Mouse (Mus musculus) midbrain, postnatal 0 days (tissue): ENCODE results near the gene Grm8. TPM values are rescaled to one million over a fixed set of nuclear protein-coding genes. Genes with fewer than 3 reads are reported as not detected.
A peak's percentile ranks its signal among the peaks of the same experiment; 100 is the strongest.

Experiments used
- ATAC-seq: fragments of 200-750 bp; cut with Nextera tagmentation; 2 replicates; pipeline ENCODE4 v1.8.0; 2017; ENCODE audit warnings: moderate number of reproducible peaks, mild to moderate bottlenecking, moderate TSS enrichment, moderate library complexity; ENCODE audit not compliant: low FRiP score
- DNase-seq: peaks from one replicate; pipeline ENCODE4 v3.0.0-alpha.2; 2015; ENCODE audit warnings: low spot score
- H3K27ac ChIP-seq: fragments of 300-500 bp; sonication (generic); 2 replicates; pipeline ENCODE4 v1.5.1; 2014; ENCODE audit warnings: low read depth, mild to moderate bottlenecking, low read length, mixed read lengths
- H3K27me3 ChIP-seq: fragments of 300-500 bp; sonication (generic); 2 replicates; pipeline ENCODE4 v1.6.1; 2014; ENCODE audit warnings: low read length, control low read depth, mixed read lengths; ENCODE audit not compliant: insufficient read depth
- H3K36me3 ChIP-seq: fragments of 300-500 bp; sonication (generic); 2 replicates; pipeline ENCODE4 v1.6.1; 2014; ENCODE audit warnings: low read length, control low read depth, mixed read lengths; ENCODE audit not compliant: insufficient read depth
- H3K4me1 ChIP-seq: fragments of 300-500 bp; sonication (generic); 2 replicates; pipeline ENCODE4 v1.6.1; 2014; ENCODE audit warnings: mild to moderate bottlenecking, control low read depth, antibody characterized with exemption, low read length, mixed read lengths; ENCODE audit not compliant: insufficient read depth
- H3K4me2 ChIP-seq: fragments of 300-500 bp; sonication (generic); 2 replicates; pipeline ENCODE4 v1.6.1; 2014; ENCODE audit warnings: low read depth, mild to moderate bottlenecking, low read length, mixed read lengths; ENCODE audit not compliant: poor library complexity, severe bottlenecking
- H3K4me3 ChIP-seq: fragments of 300-500 bp; sonication (generic); 2 replicates; pipeline ENCODE4 v1.5.1; 2014; ENCODE audit warnings: low read depth, mild to moderate bottlenecking, low read length, moderate library complexity
- H3K9ac ChIP-seq: fragments of 300-500 bp; sonication (generic); replicated peaks from 2 replicates; pipeline ENCODE4 v1.6.1; 2014; ENCODE audit warnings: mild to moderate bottlenecking, low read length, moderate library complexity, mixed read lengths; ENCODE audit not compliant: poor library complexity, severe bottlenecking
- H3K9me3 ChIP-seq: fragments of 300-500 bp; sonication (generic); 2 replicates; pipeline ENCODE4 v1.6.1; 2016; ENCODE audit warnings: low read length, control low read depth
- CTCF ChIP-seq: IDR thresholded peaks from 2 replicates; pipeline ENCODE4 v1.5.1; 2016; ENCODE audit warnings: antibody characterized with exemption, mild to moderate bottlenecking
- WGBS: fragments of 180-500 bp; shearing (Covaris S2); extraction: QIAGEN DNeasy Blood & Tissue Kit; methylation state at CpG from one replicate; pipeline ENCODE4 v1.1.7; 2014; 5-methylcytosine and 5-hydroxymethylcytosine counted together
- microRNA counts: library from miRNA; unstranded; fragments of <30 nt; microRNA quantifications from one replicate; lab custom pipeline; 2015
- microRNA-seq: library from miRNA; unstranded; fragments of <30 nt; microRNA quantifications from one replicate; pipeline ENCODE4, GENCODE M21; 2016; ENCODE audit warnings: borderline number of aligned reads
- polyA plus RNA-seq: library from polyadenylated mRNA; unstranded; fragments of >200 nt; fragmentation: Nextera tagmentation; extraction: Ambion mirVana; gene quantifications from 2 replicates; pipeline ENCODE4 v1.2.1, GENCODE M21; 2015
- total RNA-seq: library from RNA; depleted of rRNA; stranded (reverse); fragments of >200 nt; gene quantifications from 2 replicates; pipeline ENCODE4 v1.2.3, GENCODE M21; 2014

The Grm8 gene
- total and polyA plus RNA-seq, 2 experiments from 2014 or later, result 17.4 to 25.8 TPM

- DNase-seq, result peak; percentile 4
- no peak overlapping the region for H3K27ac ChIP-seq
- H3K9me3 ChIP-seq, result no peaks in the 10 kb centered on the region
- no peak for ATAC-seq
- no peaks in the 10 kb centered on the region for H3K27me3 ChIP-seq
- H3K4me2 ChIP-seq, result no peak overlapping the region
- TF ChIP-seq CTCF, result no peak
- no peak overlapping the region for H3K9ac ChIP-seq
- no peaks in the 10 kb centered on the region for H3K36me3 ChIP-seq
- H3K4me1 ChIP-seq, result no peaks in the 10 kb centered on the region
- H3K4me3 ChIP-seq, result no peak overlapping the region
Measured at GRCm38 (mm10) chr6:27240416-27240815, 894.6 kb downstream of the Grm8 start.

GRCm38 (mm10) chr6:27239968-27240367 is 895.0 kb downstream of the Grm8 start:
- no peaks in the 10 kb centered on the region for H3K9me3 ChIP-seq
- DNase-seq (no peak), ATAC-seq (no peak)
- no peak overlapping the region for H3K9ac ChIP-seq
- TF ChIP-seq CTCF, result no peak
- H3K4me2 ChIP-seq, result no peak overlapping the region
- no peak overlapping the region for H3K27ac ChIP-seq
- H3K4me3 ChIP-seq, result no peak overlapping the region
- WGBS, result 69% methylated on average over 2 of the region's 2 CpGs
- H3K4me1 ChIP-seq, result no peaks in the 10 kb centered on the region
- no peaks in the 10 kb centered on the region for H3K27me3 ChIP-seq
- no peaks in the 10 kb centered on the region for H3K36me3 ChIP-seq

MicroRNAs encoded within 50 kb of the gene (microRNA counts, 519-probe panel; counts per million panel counts)
- microRNA mmu-miR-592 (lab: Ali Mortazavi, UCI), result 4,607 counts per million, percentile 87 among the panel's probes with 10 or more counts

Small RNA genes lying within 50 kb of the gene (microRNA-seq; reads per million reads assigned to microRNA genes)
- 585 reads per million, percentile 68 among the genes with 10 or more reads in this experiment for gene Mir592
